Mouse (Mus musculus): ENCODE data around the gene Stard3.

GRCm38 (mm10) chr11:98318421-98319116 is 39.6 kb upstream of the Stard3 start:
- TF ChIP-seq CTCF (IDR thresholded peaks at IDR 0.05; ENCODE audit: borderline replicate concordance, control insufficient read depth, extremely low read depth, insufficient read depth, low read length, poor library complexity) = no peak
- no peak for TF ChIP-seq POLR2A (IDR thresholded peaks at IDR 0.05; ENCODE audit: control insufficient read depth, extremely low read depth, insufficient read depth, low read length, poor library complexity)

All from thymus, adult 2 months (tissue).